Mouse (Mus musculus) urinary bladder, adult 2 months (tissue): ENCODE data around the gene Cep85l. TPM values are rescaled to one million over a fixed set of nuclear protein-coding genes. Genes with fewer than 3 reads are reported as not detected.

Source experiments
- DNase-seq: peaks from one replicate; pipeline ENCODE4 v3.0.0; 2022; ENCODE audit warnings: low spot score
- polyA plus RNA-seq: library from polyadenylated mRNA; depleted of rRNA; stranded (reverse); fragments of >200 nt; gene quantifications from 2 replicates; pipeline ENCODE4 v1.2.3, GENCODE M21; 2012; rRNA removed

Cep85l gene
- polyA plus RNA-seq = 7.4 and 9.0 TPM in 2 replicates

GRCm38 (mm10) chr10:53379709-53380106, at the start of gene Cep85l:
Gene Cep85l, minus strand, starts transcription at chr10:53379947.
- no peak for DNase-seq

GRCm38 (mm10) chr10:53428695-53429447, 49.1 kb upstream of the Cep85l start:
- no peak for DNase-seq

DNA sequence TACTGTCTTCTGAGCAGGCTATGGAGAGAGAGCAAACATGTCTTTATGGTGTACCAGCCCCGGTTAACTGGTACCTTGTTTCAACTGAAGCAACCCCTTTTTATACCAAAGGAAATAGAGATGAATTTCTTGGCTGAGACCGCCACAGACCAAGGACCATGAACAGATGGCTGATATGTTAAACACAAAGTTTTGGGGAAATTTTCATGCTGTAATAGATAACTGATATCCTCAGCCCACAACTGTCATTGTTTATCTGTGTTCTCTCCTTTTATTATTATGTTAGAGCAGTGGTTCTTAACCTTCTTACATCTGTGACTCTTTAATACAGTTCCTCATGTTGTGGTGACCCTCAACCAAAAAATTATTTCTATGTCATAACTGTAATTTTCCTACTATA, 46.8 kb upstream of the Cep85l start:
- no peak for DNase-seq

DNA sequence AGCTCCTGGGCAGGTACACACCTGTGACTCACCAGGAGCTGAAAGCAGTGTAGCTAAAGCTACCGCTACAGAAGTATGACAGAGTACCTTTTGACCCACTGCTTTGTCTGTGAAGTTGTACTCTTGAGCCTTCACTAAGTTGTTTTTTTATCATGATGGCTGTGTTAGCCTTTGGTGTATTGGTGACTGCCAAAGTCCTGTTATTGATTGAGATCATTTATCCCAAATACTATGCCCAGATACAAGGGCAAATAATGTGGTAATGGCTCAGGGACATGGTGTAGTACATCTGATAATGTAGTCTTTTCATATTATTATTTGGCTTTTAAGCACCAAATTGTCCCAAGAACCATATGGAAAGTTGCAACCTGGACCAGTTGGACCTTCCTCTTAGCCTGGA, 43.3 kb upstream of the Cep85l start:
- no peak for DNase-seq

- DNase-seq = no peak
Observed at GRCm38 (mm10) chr10:53422206-53422605, 42.5 kb upstream of the Cep85l start.

DNA sequence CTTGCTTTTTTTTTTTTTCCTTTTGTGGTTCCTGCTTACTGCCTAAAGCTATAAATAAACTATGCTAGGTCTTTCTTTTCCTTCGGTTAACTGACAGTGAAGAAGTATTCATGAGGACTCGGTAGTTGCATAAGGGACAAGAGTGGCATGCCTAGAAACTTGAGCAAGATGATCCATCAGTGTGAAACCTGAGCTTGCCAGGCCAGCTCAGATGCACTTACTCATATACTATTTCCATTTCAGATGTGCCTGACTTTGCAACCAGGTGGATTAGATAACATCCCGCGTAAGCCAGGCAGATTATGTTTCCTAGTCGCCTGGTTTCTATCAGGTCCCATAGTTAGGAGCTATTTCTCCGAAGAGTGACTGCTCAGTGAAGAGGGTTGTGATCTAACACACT, 41.9 kb upstream of the Cep85l start:
- DNase-seq = no peak

DNA sequence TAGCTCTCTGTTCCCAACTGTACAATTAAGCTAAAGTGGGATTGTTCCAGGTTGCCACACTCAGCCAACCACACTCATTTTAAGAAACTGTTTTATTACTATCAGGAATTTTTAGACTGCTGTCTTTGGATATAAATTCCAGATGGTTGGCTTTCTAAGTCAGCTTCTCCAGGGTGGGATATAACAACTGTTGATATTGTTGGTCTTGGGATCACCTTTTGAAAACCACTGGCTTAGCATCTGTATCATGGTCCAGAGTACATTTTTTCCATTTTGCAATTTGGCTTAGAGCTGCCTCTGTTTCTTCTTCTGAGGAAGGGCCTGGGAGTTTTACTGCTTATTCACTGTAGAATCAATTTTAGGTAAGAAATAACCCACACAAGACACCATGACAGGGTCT, 40.3 kb upstream of the Cep85l start:
- no peak for DNase-seq

DNA sequence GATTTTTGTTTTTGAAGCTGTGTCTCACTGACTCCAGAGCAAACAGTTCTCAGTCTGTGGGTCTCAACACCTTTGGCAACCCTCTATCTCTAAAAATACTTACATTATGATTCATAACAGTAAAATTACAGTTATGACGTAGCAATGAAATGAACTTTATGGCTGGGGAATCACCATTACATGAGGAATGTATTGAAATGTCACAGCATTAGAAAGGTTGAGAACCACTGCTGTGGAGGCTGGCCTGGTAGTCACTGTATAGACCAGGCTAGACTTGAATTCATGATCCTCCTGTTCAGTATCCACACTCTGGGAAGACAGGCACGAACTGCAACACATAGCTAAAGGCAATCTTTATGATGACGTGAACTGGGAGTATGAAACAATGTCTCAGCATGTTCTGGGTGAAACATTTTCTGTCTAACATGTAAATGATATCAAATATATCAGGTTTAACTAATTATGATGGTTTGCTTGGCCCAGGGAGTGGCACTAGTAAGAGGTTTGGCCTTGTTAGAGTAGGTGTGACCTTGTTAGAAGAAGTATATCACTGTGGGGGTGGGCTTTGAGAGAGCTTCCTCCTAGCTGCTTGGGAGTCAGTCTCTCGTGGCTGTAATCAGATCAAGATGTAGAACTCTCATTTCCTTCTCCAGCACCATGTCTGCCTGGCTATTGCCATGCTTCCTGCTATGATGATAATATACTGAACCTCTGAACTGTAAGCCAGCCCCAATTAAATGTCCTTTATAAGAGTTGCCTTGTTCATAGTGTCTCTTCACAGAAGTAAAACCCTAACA, 39.6 kb upstream of the Cep85l start:
- DNase-seq = no peak

DNA sequence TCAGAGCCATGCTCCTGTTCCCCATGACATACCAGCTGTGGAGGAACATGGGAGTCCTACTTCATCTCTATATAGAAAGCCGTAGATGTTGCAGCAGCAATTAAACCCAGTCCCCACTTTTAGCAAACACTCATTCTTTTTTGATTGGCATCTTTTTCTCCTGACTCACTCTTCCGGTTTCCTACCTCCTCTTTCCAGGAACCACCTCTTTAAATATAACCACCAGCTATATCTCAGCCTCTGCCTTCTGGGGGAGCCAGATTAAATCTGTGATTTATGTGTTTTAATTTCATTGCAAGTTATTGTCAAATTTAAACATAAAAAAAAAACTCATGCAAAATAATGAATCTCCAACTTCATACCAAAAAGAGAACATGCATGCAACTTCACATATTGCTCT, 37.3 kb upstream of the Cep85l start:
- DNase-seq = no peak

DNA sequence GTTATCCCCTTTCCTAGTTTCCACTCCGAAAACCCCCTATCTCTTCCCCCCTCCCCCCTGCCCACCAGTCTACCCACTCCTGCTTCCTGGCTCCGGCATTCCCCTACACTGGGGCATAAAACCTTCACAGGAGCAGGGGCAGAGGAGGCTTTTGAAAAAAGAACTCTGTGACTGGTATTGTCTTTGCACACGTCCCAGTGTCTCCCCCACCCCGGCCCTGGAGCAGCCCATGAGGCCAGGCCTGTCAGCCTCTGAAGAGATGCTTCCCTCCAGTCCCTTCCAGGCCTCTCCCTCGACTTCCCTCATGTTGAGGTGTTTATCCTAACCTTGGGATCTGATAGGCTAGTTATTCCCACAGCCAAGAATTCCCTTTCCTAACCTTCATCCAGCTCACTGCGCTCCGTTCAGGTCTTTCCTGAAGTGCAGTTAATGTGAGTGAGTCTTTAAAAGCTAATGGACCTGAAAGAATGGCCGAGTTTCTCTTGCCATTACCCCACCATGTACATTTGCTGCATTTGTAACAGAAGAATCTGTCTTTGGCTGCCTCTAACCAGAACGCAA, 36.5 kb upstream of the Cep85l start:
- no peak for DNase-seq

- no peak for DNase-seq
Observed at GRCm38 (mm10) chr10:53415252-53415651, 35.5 kb upstream of the Cep85l start.

- no peak for DNase-seq
Observed at GRCm38 (mm10) chr10:53414092-53415085, 34.6 kb upstream of the Cep85l start.

- no peak for DNase-seq
Observed at GRCm38 (mm10) chr10:53412936-53413335, 33.2 kb upstream of the Cep85l start.

- DNase-seq = no peak
Observed at GRCm38 (mm10) chr10:53412165-53412564, 32.4 kb upstream of the Cep85l start.

- no peak for DNase-seq
Observed at GRCm38 (mm10) chr10:53410831-53411230, 31.1 kb upstream of the Cep85l start.

DNA sequence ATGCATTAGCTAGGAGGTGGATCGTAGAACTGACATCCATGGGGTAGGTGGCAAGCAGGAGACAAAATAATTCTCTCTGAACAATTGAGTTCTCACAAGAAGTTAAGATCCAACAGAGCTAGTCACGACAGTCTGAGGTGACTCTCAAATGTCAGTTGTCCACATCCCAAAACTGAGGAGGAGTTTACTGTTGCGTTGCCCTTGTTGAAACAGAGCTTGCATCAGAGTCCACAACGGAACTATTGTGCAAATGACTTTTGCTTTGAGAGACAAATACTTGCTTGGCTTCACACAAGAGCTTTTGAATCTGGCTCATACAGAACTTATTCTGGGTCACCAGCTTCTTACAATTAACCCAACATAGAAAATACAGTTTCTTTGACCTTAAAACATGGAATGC, 27.7 kb upstream of the Cep85l start:
- no peak for DNase-seq

GRCm38 (mm10) chr10:53406845-53407244, 27.1 kb upstream of the Cep85l start:
- DNase-seq = no peak

DNA sequence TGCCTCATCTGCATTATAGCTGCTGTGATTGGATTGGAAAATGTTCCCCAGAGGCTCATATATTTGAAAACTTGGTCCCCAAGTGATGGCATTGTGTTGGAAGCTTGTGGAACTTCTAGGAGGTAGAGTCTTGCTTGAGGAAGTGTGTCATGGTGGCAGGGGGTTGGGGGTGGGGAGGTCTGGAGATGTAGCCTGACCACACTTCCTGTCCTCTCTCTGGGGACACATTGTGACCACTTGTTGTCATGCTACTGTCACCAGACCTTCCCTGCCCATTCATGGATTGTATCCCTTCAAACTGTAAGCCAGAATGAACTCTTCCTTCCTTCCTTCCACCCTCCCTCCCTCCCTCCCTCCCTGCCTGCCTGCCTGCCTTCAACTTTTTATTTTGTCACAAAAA, 22.5 kb upstream of the Cep85l start:
- no peak for DNase-seq

- no peak for DNase-seq
Observed at GRCm38 (mm10) chr10:53399053-53399452, 19.3 kb upstream of the Cep85l start.

- DNase-seq = no peak
Observed at GRCm38 (mm10) chr10:53398540-53398902, 18.8 kb upstream of the Cep85l start.

DNA sequence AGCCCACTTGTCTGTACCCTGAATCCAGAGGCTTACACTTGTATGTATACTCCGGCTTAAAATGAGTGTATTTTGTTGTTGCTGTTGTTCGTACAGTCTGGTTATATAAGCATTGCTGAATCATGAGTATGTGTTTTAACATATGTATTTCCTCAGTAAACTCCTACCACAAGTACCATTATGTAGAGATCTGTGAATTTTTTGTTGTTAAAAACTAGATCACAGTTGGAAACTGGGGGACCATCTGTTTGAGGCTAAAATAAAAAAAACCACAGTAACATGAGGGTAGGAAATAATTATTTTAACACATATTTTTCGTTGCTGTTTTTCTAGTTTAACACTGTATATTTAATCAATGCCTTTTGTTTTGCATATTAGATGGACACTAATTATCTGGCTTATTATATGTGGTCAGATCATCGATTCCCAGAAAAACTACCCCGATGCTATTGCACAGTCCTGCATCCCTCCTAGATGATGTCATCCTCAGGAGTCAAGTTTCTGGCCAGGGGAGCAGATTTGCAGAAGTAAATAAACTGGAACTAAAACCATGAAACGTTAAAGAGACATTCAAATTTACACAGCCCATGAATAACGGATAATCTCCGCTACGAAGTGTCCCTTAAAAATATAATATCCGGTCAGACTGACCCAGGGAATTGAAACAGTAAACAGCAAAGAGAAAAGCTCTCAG, 18.2 kb upstream of the Cep85l start:
- no peak for DNase-seq
